Mouse (Mus musculus) c-Kit-positive CD71-negative TER-119-negative erythroid progenitor cells, embryonic 14.5 days (primary cell): ENCODE data around the gene Ing4.
"Not testable (repeated sequence)": the region's sequence is repeated elsewhere in the genome, so short reads cannot be mapped to it uniquely, and the experiment has no call there.

ENCODE experiments used
- DNase-seq: peaks from one replicate; pipeline ENCODE4 v3.0.0-alpha.2; 2013; ENCODE audit warnings: low read depth

The Ing4 gene

DNA sequence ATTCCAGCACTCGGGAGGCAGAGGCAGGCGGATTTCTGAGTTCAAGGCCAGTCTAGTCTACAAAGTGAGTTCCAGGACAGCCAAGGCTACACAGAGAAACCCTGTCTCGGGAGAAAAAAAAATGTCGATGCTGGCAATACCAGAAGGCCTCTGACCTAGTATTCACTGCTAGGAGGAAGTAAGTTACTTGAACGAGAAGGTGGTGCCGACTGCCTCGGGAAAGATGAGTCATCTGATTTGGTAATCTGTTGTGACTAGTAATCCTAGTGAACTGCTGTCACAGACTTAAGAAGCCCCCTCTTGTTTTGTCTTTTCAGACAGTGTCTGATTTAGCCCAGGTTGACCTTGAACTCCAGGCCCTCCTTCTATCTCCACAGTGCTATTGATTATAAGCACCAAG, 1.5 kb downstream of the Ing4 start:
- no peak for DNase-seq

DNA sequence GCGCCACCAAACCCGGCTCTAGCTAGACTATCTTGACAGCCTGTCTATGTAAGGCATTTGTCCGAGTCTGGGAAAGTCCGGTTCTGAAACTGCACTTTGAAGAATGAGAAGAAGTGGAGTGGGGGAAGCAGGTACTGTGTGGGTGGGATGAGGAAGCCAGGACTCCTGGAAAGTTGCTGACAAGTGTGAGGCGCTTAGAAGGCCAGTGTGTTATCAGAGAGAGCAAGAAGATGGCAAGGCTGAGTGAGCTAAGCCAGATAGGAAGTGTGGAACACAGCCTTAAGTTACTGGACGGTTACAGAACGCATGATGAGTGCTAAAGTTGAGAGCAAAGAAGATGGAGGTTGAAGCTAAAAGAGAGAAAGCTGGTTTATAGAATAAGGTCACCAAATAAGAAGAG, 2.5 kb downstream of the Ing4 start:
- DNase-seq, result no peak

DNA sequence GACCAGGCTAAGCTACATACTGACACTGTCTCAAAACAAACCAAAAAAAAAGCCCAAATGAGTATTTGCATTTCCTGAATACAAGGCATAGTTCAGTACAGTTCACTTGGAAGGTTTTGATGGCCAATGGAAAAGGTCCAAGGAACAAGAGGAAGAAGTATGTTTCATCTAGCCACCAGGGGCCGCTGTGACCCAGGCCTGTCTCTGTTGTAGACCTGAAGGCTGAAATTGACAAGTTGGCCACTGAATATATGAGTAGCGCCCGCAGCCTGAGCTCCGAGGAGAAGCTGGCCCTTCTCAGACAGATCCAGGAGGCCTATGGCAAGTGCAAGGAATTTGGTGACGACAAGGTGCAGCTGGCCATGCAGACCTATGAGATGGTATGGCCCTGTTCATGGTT, 7.1 kb downstream of the Ing4 start:
- peak; percentile 75 for DNase-seq

DNA sequence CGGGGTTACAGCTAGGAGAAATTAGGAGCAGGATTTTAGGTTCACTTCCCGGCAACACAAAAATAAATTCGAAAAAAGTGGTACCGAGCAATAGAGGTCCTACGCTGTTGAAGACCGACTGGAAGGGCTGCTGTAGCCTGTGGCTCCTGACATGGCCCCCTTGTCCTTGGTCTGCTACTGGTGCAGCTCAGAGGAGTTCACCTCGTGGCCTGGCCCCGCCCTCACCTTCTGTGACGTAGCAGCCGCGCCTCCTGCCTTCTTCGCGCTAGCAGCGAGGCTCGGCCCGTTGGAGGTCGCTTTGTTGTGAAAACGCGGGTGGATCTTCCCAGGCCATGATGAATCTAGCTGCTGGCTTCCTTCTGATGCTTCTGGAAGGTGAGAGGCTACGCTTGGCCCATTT, 10.1 kb downstream of the Ing4 start, which contains the start of gene Acrbp:
Gene Acrbp, plus strand, starts transcription at position 12 of the 400 bp plus-strand sequence.
- no peak for DNase-seq

- DNase-seq, result no peak
Measured at GRCm38 (mm10) chr6:125051237-125051636, 11.7 kb downstream of the Ing4 start.

GRCm38 (mm10) chr6:125061493-125061892, 21.9 kb downstream of the Ing4 start:
- no peak for DNase-seq

DNA sequence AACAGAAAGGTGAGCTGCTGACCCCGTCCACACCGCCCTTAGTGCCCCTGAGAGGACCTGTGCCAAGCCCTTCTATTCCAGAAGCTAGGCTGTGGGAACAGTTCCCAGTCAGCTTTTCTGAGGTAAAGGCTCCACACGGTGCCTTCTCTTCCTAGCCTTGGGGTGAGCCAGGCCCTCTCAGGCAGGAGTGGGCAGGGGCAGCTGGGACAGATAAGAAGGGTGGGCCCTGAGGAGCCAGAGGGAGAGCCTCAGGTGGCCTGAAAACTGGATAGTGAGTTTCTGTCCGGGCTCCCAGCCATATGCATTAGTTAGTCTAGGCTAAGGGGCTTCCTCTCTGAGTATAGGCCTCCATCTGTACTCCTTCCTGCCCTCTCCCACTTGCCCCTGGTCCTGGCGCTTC, 23.0 kb downstream of the Ing4 start:
- no peak for DNase-seq

DNA sequence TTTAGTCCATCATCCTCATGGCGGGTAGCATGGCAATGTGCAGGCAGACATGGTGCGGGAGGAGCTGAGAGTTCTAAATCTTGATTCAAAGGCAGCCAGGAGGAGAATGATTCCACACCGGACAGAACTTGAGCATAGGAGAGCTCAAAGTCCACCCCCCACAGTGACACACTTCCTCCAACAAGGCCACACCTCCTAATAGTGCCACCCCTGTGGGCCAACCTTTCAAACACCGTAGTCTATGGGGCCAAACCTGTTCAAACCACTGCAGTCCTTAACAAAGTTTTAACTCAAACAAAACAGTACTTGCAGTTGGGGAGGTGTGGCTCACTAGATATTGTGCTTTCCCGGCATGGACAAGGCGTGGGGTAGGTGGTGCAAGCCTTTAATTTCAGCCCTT, 24.3 kb downstream of the Ing4 start:
- no peak for DNase-seq

GRCm38 (mm10) chr6:125065223-125065622, 25.7 kb downstream of the Ing4 start:
- not testable (repeated sequence) for DNase-seq

DNA sequence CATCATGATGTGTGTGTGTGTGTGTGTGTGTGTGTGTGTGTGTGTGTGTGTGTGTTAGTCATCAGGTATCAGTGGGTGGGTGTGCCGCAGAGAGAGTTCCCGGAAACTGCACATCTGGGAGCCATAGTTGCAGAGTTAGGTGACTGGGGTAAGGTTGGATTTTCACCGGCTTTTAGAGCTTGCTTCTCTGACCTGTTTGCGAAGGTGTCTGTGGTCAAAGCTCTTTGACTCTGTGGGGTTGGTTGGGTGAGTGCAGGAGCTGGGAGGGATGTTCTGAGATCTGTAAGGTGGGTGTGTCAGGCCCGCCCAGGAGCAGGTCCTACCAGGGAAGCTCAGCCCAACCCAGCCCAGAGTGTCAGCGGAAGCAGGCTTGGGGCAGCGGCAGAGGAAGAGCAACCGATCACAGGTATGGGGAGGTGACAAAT, 28.0 kb downstream of the Ing4 start, which contains the start of gene Lpar5:
Gene Lpar5, plus strand, starts transcription at position 350 of the 425 bp plus-strand sequence.
- no peak for DNase-seq

- peak; percentile 63 for DNase-seq
Measured at GRCm38 (mm10) chr6:125071170-125071895, 31.8 kb downstream of the Ing4 start.

- no peak for DNase-seq
Measured at GRCm38 (mm10) chr6:125071896-125072279, 32.3 kb downstream of the Ing4 start.

DNA sequence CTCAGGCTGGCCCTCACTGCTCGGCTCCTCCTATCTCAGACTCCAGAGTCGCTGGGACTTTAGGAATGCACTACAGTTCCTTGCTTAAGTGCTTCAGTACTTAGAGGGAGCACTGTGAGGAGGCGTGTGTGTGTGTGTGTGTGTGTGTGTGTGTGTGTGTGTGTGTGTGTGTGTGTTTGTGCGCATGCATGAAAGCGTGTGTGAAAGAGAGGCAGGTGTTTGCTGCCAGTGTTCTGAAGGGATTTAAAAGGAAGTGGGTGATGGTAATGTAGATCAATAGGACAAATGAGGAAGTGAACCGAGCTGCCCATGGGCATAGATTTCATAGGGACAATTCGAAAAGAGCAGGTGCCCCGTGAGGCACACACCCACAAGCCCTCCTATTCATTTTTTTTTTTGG, 34.3 kb downstream of the Ing4 start:
- no peak for DNase-seq

- DNase-seq, result no peak
Measured at GRCm38 (mm10) chr6:125081394-125081793, 41.8 kb downstream of the Ing4 start.

GRCm38 (mm10) chr6:125081797-125082560, 42.4 kb downstream of the Ing4 start:
- DNase-seq, result peak; percentile 64

- DNase-seq, result no peak
Measured at GRCm38 (mm10) chr6:125082801-125083386, 43.3 kb downstream of the Ing4 start.

DNA sequence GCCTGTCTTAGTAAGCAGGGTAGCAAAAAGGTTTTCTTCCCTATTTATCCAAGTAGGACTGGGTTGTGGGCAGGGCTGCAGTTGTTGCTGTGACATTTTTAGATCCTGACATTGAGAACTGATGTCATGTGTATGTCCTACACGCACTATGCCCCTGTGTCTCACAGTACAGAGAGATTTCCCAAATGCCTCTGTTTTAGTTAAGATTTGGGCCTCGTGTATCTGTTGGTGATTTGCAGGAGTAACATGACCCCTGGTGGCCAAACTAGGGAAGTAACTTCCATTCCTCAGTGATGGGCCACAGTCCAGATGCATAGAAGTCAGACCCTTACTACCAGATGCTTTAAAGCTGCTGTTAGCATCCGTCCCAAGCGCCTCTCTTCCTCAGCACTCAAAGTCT, 44.9 kb downstream of the Ing4 start:
- no peak for DNase-seq

GRCm38 (mm10) chr6:125087937-125088336, 48.4 kb downstream of the Ing4 start:
- DNase-seq, result no peak

DNA sequence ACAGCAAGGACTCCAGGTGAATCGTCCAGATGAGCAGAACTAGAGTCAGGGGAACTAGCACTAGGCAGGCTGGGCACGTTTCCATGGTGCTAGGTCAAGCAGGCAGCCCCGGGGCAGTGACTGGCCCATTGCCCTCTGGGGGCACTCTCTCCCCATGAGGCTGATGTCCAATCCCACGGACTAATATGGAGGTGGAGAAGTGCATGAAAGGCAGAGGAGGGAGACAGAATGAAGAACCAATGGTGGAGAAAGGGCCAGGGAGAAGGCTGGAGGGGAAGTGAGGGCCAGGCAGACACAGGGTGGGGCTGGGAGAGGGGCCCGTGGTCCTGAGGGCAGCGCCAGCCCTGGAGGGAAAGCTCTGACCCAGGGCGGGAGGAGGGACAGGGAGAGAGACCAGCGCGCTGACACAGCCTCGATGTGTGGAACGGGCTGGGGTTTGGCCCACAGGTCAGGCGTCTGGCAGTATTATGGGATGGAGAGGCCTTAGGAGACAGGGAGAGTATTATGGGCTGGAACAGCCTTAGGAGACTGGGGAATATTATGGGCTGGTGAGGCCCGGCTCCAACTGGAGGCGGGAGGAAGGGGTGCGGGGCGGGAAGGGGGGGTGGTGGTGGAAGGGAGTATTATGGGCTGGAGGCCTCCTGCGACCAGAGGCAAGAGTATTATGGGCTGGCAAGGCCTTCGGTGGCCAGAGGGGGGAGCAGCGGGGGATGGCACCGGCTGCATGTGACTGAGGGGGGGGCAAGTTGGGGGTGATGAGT, 49.2 kb downstream of the Ing4 start:
- no peak for DNase-seq

DNA sequence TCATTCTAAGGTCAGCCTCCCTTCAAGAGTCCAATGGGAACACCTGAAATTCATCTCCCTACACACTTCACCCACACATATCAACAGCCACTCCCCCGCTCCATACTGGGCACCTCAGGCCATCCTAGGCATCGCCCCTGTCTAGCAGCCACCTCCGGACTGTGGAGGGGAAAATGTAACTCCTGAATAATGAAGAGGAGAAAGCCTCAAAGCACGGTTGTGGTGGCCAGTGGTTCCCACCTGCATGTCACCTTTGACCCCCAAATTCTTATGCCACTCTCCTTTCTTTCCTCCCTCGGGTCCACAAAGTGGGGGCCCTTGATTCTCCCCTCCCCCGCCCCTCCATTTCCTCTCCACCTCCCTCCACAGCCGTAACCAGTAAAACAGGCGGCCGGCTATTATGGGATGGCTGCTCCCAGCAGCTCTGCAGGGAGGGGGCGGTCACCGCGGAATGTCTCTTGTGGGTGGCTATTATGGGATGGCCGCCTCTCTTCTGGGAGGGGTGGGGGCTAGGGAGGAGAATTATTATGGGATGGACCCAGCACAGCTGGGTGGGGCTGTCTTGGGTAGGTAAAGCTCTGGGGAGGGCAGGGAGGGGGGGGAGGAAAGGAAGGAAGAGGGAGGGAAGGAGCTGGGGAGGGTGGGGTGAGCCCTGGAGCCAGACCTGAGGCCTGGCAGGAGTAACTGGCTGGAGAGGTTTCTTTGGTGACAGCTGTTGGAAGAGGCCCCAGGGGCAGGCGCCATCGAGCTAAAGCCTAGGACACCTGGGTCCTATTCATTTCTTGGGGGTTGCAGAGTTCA, 50.2 kb downstream of the Ing4 start:
- DNase-seq, result no peak

DNA sequence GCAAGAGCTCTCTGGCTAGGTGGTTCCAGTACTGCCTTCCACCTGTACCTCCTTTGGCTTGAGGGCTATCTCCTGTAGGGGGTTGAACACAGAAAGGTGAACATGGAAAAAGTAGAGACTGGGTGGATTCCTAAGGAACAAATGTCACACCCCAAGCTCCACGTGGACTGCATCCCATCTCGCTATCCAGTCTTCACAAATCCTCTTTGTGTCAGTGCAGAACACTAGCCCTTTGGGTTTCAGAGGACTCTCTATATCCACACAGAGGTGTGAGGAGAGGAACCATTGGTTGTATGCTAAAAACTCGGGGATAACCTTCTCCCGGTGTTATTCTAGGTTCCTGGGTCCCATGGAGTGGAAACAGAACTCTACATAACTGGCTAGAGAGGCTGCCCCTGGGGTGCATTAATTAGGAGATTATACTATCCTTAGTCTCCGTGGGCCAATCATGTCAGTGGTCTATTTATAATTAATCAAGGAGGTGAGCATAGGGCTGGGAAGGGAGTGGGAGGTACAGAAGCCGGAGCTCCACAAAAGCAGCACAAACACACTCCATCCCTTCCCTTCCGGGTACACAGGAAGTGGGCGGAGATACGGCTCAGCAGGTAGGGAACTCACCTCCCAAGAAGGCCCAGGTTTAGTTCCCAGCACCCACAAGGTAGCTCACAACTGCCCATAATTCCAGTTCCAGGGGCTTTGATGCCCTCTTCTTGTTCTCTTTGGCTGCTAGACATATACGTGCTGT, 51.0 kb downstream of the Ing4 start:
- no peak for DNase-seq
